Mouse (Mus musculus) layer of hippocampus, adult 8-10 months (tissue): ENCODE measurements around the gene Six1. TPM values are rescaled to one million over a fixed set of nuclear protein-coding genes. Genes with fewer than 3 reads are reported as not detected.
"Not testable (repeated sequence)": the region's sequence is repeated elsewhere in the genome, so short reads cannot be mapped to it uniquely, and the experiment has no call there.

ENCODE experiments used
- DNase-seq, 2 experiments: peaks; one replicate each; pipeline ENCODE4 v3.0.0; 2022; ENCODE audit warnings: low spot score in 2 of 2
- total RNA-seq, 4 experiments: library from RNA; stranded (reverse); gene quantifications; 2 replicates each; pipeline ENCODE4 v1.2.4; 2022

The Six1 gene
- total RNA-seq, 4 experiments from 2014 or later = 0.14 to 0.19 (median 0.18) TPM; not detected in 1

- DNase-seq = no peak
Observed at GRCm38 (mm10) chr12:73034901-73035895, 18.5 kb downstream of the Six1 start.

GRCm38 (mm10) chr12:73032665-73033064 lies 21.0 kb downstream of the Six1 start:
- DNase-seq = no peak

GRCm38 (mm10) chr12:73031315-73031714 lies 22.4 kb downstream of the Six1 start:
- no peak for DNase-seq

- no peak for DNase-seq
Observed at GRCm38 (mm10) chr12:73025490-73025889, 28.2 kb downstream of the Six1 start.

GRCm38 (mm10) chr12:73020941-73021340 lies 32.7 kb downstream of the Six1 start:
- peak; percentile 14 to 61 for DNase-seq

GRCm38 (mm10) chr12:73020422-73020821 lies 33.3 kb downstream of the Six1 start:
- DNase-seq = no peak

- no peak for DNase-seq
Observed at GRCm38 (mm10) chr12:73018838-73019237, 34.8 kb downstream of the Six1 start.

- no peak for DNase-seq
Observed at GRCm38 (mm10) chr12:73016171-73016570, 37.5 kb downstream of the Six1 start.

- no peak for DNase-seq
Observed at GRCm38 (mm10) chr12:73014311-73014710, 39.4 kb downstream of the Six1 start.

GRCm38 (mm10) chr12:73012824-73013223 lies 40.9 kb downstream of the Six1 start:
- DNase-seq = no peak

GRCm38 (mm10) chr12:73012136-73012785 lies 41.4 kb downstream of the Six1 start:
- no peak for DNase-seq

- not testable (repeated sequence) for DNase-seq
Observed at GRCm38 (mm10) chr12:73002903-73003302, 50.8 kb downstream of the Six1 start.

- not testable (repeated sequence) for DNase-seq
Observed at GRCm38 (mm10) chr12:73002281-73002680, 51.4 kb downstream of the Six1 start.

- no peak for DNase-seq
Observed at GRCm38 (mm10) chr12:72998105-72999001, 55.3 kb downstream of the Six1 start.

GRCm38 (mm10) chr12:72996646-72997045 lies 57.0 kb downstream of the Six1 start:
- no peak for DNase-seq

Other genes starting within 250 kb of the Six1 start
- not detected for gene Six6, start 114.0 kb downstream of the Six1 start, total RNA-seq
- 10 to 100 TPM in 1 of 4 experiments, 1 to 10 TPM in 3; 6.8 to 10.3 (median 6.9) TPM for gene 4930447C04Rik, start 113.1 kb downstream of the Six1 start, total RNA-seq
- 1 to 10 TPM; 1.3 to 1.8 (median 1.5) TPM for gene Six4, start 59.6 kb upstream of the Six1 start, total RNA-seq
- gene Mnat1, start 69.8 kb upstream of the Six1 start, total RNA-seq = 10 to 100 TPM; 22.5 to 24.1 (median 23.4) TPM
- 10 to 100 TPM; 11.2 to 14.4 (median 12.3) TPM for gene Trmt5, start 232.8 kb upstream of the Six1 start, total RNA-seq
- 10 to 100 TPM; 14.6 to 22.1 (median 19.2) TPM for gene Slc38a6, start 232.9 kb upstream of the Six1 start, total RNA-seq